Mouse (Mus musculus): Measurements from ENCODE around the gene Sgk1. TPM values are rescaled to one million over a fixed set of nuclear protein-coding genes. Genes with fewer than 3 reads are reported as not detected.

Gene Sgk1
- total RNA-seq (2023): 100 to 1,000 TPM; 644 to 682 TPM

GRCm38 (mm10) chr10:21882184-21883081 lies at the start of gene Sgk1:
Sgk1 (plus strand) TSS chr10:21882184.

Other genes starting within 250 kb of the Sgk1 start
- gene 4930444G20Rik, start 185.9 kb downstream of the Sgk1 start, total RNA-seq (2023): not detected

All from monocyte, adult 59 days (primary cell).